Mouse (Mus musculus) MEL (cell line): ENCODE results near the gene Hid1. TPM values are rescaled to one million over a fixed set of nuclear protein-coding genes. Genes with fewer than 3 reads are reported as not detected.
A peak's percentile ranks its signal among the peaks of the same experiment; 100 is the strongest.

Source experiments
- DNase-seq: peaks from one replicate; pipeline ENCODE4 v3.0.0; 2011; ENCODE audit warnings: low read depth, low spot score
- H3K27ac ChIP-seq: 2 replicates; pipeline ENCODE4 v1.5.1; 2012; ENCODE audit warnings: low read depth, mild to moderate bottlenecking, control low read depth, low read length, moderate library complexity; ENCODE audit not compliant: control insufficient read depth
- H3K27me3 ChIP-seq, 2 experiments: fragments of 150-350 bp in 1 of 2; sonication (generic) in 1 of 2; 2 replicates each; pipeline ENCODE4 v1.6.1; 2012; ENCODE audit warnings: low read length in 2 of 2, mild to moderate bottlenecking in 2 of 2, improper control_type of control experiment in 1 of 2, moderate library complexity in 1 of 2; ENCODE audit not compliant: insufficient read depth in 2 of 2, control insufficient read depth in 1 of 2
- H3K36me3 ChIP-seq, 2 experiments: 2 replicates each; pipeline ENCODE4 v1.6.1; 2012 to 2014; ENCODE audit warnings: low read length in 2 of 2, improper control_type of control experiment in 1 of 2, inconsistent platforms in 1 of 2, mild to moderate bottlenecking in 1 of 2; ENCODE audit not compliant: insufficient read depth in 2 of 2, control insufficient read depth in 1 of 2
- H3K4me1 ChIP-seq, 2 experiments: fragments of 150-350 bp in 1 of 2; sonication (generic) in 1 of 2; 2 replicates each; pipeline ENCODE4 v1.6.1; 2012; ENCODE audit warnings: low read length in 2 of 2, improper control_type of control experiment in 1 of 2, mild to moderate bottlenecking in 1 of 2; ENCODE audit not compliant: insufficient read depth in 2 of 2, control insufficient read depth in 1 of 2
- H3K4me3 ChIP-seq, 2 experiments: fragments of 150-350 bp in 1 of 2; sonication (generic) in 1 of 2; 2 replicates each; pipeline ENCODE4 v1.5.1; 2012; ENCODE audit warnings: low read depth in 2 of 2, low read length in 2 of 2, mild to moderate bottlenecking in 2 of 2, moderate library complexity in 2 of 2, control low read depth in 1 of 2, improper control_type of control experiment in 1 of 2; ENCODE audit not compliant: control insufficient read depth in 1 of 2, insufficient read depth in 1 of 2
- H3K79me2 ChIP-seq: 2 replicates; pipeline ENCODE4 v1.6.1; 2012; ENCODE audit warnings: mild to moderate bottlenecking, low read length, moderate library complexity; ENCODE audit not compliant: control insufficient read depth, poor library complexity, insufficient read depth
- H3K9ac ChIP-seq: 2 replicates; pipeline ENCODE4 v1.6.1; 2012; ENCODE audit warnings: low read depth, mild to moderate bottlenecking, control low read depth, low read length, moderate library complexity; ENCODE audit not compliant: control insufficient read depth, poor library complexity, severe bottlenecking
- H3K9me3 ChIP-seq: fragments of 150-350 bp; sonication (generic); replicated peaks from 2 replicates; pipeline ENCODE4 v1.6.1; 2012; ENCODE audit warnings: mild to moderate bottlenecking, low read length, improper control_type of control experiment, moderate library complexity; ENCODE audit not compliant: insufficient read depth
- CHD1 ChIP-seq: IDR thresholded peaks from 2 replicates; pipeline ENCODE4 v1.6.1; 2012; ENCODE audit warnings: low read depth, mild to moderate bottlenecking, inconsistent platforms, low read length, improper control_type of control experiment
- ELF1 ChIP-seq: IDR thresholded peaks from 2 replicates; pipeline ENCODE4 v1.6.1; 2014; ENCODE audit warnings: low read depth, mild to moderate bottlenecking, inconsistent platforms, low read length, improper control_type of control experiment, moderate library complexity
- EP300 ChIP-seq, 2 experiments: IDR thresholded peaks; 2 replicates each; pipeline ENCODE4 v1.6.1; 2011; ENCODE audit warnings: improper control_type of control experiment in 2 of 2, low read length in 2 of 2, low read depth in 1 of 2, mild to moderate bottlenecking in 1 of 2
- GATA1 ChIP-seq: IDR thresholded peaks from 2 replicates; pipeline ENCODE4 v1.6.1; 2011; ENCODE audit warnings: low read depth, low read length, improper control_type of control experiment
- JUND ChIP-seq: IDR thresholded peaks from 2 replicates; pipeline ENCODE4 v1.6.1; 2011; ENCODE audit warnings: low read depth, mild to moderate bottlenecking, improper control_type of control experiment, low read length
- KAT2A ChIP-seq: conservative IDR thresholded peaks from 2 replicates; pipeline ENCODE4 v1.6.1; 2012; ENCODE audit warnings: low read depth, low read length, improper control_type of control experiment, inconsistent platforms
- MAFK ChIP-seq: IDR thresholded peaks from 2 replicates; pipeline ENCODE4 v1.6.1; 2011; ENCODE audit warnings: low read depth, mild to moderate bottlenecking, low read length, improper control_type of control experiment, borderline replicate concordance
- MXI1 ChIP-seq: IDR thresholded peaks from 2 replicates; pipeline ENCODE4 v1.6.1; 2011; ENCODE audit warnings: mild to moderate bottlenecking, low read depth, low read length, improper control_type of control experiment
- NRF1 ChIP-seq: IDR thresholded peaks from 2 replicates; pipeline ENCODE4 v1.6.1; 2014; ENCODE audit warnings: low read depth, mild to moderate bottlenecking, inconsistent platforms, low read length, improper control_type of control experiment, moderate library complexity; ENCODE audit not compliant: poor library complexity, insufficient read depth, severe bottlenecking
- POLR2A ChIP-seq, 2 experiments: IDR thresholded peaks; 2 replicates each; pipeline ENCODE4 v1.6.1; 2011 to 2012; ENCODE audit warnings: low read length in 2 of 2, mild to moderate bottlenecking in 2 of 2, control low read depth in 1 of 2, improper control_type of control experiment in 1 of 2, low read depth in 1 of 2, moderate library complexity in 1 of 2; ENCODE audit not compliant: control insufficient read depth in 1 of 2, insufficient read depth in 1 of 2, poor library complexity in 1 of 2
- RAD21 ChIP-seq: IDR thresholded peaks from 2 replicates; pipeline ENCODE4 v1.6.1; 2011; ENCODE audit warnings: mild to moderate bottlenecking, low read depth, low read length, improper control_type of control experiment
- SMC3 ChIP-seq: IDR thresholded peaks from 2 replicates; pipeline ENCODE4 v1.6.1; 2011; ENCODE audit warnings: low read depth, low read length, improper control_type of control experiment
- TAL1 ChIP-seq: IDR thresholded peaks from 2 replicates; pipeline ENCODE4 v1.6.1; 2012; ENCODE audit warnings: mild to moderate bottlenecking, inconsistent platforms, low read length, moderate library complexity, mixed read lengths
- USF1 ChIP-seq: IDR thresholded peaks from 2 replicates; pipeline ENCODE4 v1.6.1; 2014; ENCODE audit warnings: low read depth, mild to moderate bottlenecking, inconsistent platforms, low read length, improper control_type of control experiment, moderate library complexity
- ZMIZ1 ChIP-seq: IDR thresholded peaks from 2 replicates; pipeline ENCODE4 v1.6.1; 2012; ENCODE audit warnings: low read depth, mild to moderate bottlenecking, inconsistent platforms, low read length, improper control_type of control experiment, moderate library complexity
- polyA plus RNA-seq, 2 experiments: library from polyadenylated mRNA; stranded (reverse) in 1 of 2; unstranded in 1 of 2; fragments of >175 nt in 1 of 2; fragments of >200 nt in 1 of 2; gene quantifications; 2 replicates each; pipeline versions ENCODE4 v1.2.1 to v1.2.4; 2012; ENCODE audit warnings: low replicate concordance in 2 of 2, low read depth in 1 of 2; ENCODE audit not compliant: insufficient read length in 2 of 2, insufficient read depth in 1 of 2, missing spikeins in 1 of 2
- total RNA-seq: library from RNA; depleted of rRNA; stranded (reverse); fragments of 300-350 nt; gene quantifications from 2 replicates; pipeline ENCODE4 v1.2.3, GENCODE M21; 2012

Gene Hid1
- total and polyA plus RNA-seq, 3 experiments: 1.1 to 3.0 TPM; not detected in 1

GRCm38 (mm10) chr11:115326730-115327129, 40.8 kb downstream of the Hid1 start:
- H3K4me1 ChIP-seq: no peaks in the 10 kb centered on the region
- TF ChIP-seq POLR2A (IDR thresholded peaks at IDR 0.05; ENCODE audit: control insufficient read depth in 1 of 2, insufficient read depth in 1 of 2, low read depth in 1 of 2, low read length in 2 of 2, poor library complexity in 1 of 2) (0 out of 4 replicates have a peak, but pooled peaks of 1 of the 2 experiments have one; percentile 26), RAD21 (no peak)
- TF ChIP-seq, all 39 proteins: peak for 1
- DNase-seq: no peak
- Histone ChIP-seq H3K4me3 (no peak overlapping the region), H3K9ac (no peak overlapping the region), H3K9me3 (no peaks in the 10 kb centered on the region), H3K27me3 (peaks cover 8 to 10% of the 10 kb centered on the region in 2 experiments), H3K27ac (no peak overlapping the region), H3K36me3 (no peaks in the 10 kb centered on the region), H3K79me2 (no peaks in the 10 kb centered on the region)

DNA sequence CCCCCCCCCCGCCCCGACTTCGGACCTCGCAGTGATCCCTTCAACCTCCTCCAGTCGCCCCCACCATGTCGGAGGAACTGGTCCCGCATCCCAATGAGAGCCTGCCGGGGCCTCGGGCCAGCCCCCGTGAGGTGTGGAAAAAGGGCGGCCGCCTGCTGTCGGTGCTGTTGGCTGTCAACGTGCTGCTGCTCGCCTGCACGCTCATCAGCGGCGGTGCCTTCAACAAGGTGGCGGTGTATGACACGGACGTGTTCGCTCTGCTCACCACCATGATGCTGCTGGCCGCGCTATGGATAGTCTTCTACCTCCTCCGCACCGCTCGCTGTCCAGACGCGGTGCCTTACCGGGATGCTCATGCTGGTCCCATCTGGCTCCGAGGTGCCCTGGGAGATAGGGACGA, 44.2 kb downstream of the Hid1 start:
- H3K27ac ChIP-seq: no peak overlapping the region
- no peaks in the 10 kb centered on the region for H3K9me3 ChIP-seq
- no peak overlapping the region for H3K9ac ChIP-seq
- H3K36me3 ChIP-seq: no peaks in the 10 kb centered on the region
- no peaks in the 10 kb centered on the region for H3K4me1 ChIP-seq
- TF ChIP-seq NRF1 (no peak), ZMIZ1 (no peak), EP300 (IDR thresholded peaks at IDR 0.05; ENCODE audit: low read depth in 1 of 2, low read length in 2 of 2) (no peak), JUND (no peak), SMC3 (no peak), USF1 (no peak), CHD1 (no peak), TAL1 (no peak), MXI1 (no peak), GATA1 (no peak), KAT2A (no peak), MAFK (no peak), ELF1 (no peak)
- H3K4me3 ChIP-seq: no peak overlapping the region
- H3K27me3 ChIP-seq: peaks cover 2 to 4% of the 10 kb centered on the region in 2 experiments; a peak in 3 of 4 replicates
- no peak for DNase-seq
- no peaks in the 10 kb centered on the region for H3K79me2 ChIP-seq
